Mouse (Mus musculus) bone marrow, adult 2 months (tissue): ENCODE results near the gene Wnk3. TPM values are rescaled to one million over a fixed set of nuclear protein-coding genes. Genes with fewer than 3 reads are reported as not detected.

Experiments
- H3K27ac ChIP-seq: fragments of 200-500 bp; 2 replicates; pipeline ENCODE4 v1.5.1; 2012; ENCODE audit warnings: low read depth, mild to moderate bottlenecking, control low read depth, inconsistent platforms, low read length; ENCODE audit not compliant: control insufficient read depth, poor library complexity, insufficient read depth
- H3K4me1 ChIP-seq: fragments of 200-500 bp; 2 replicates; pipeline ENCODE4 v1.6.1; 2011; ENCODE audit warnings: low read length; ENCODE audit not compliant: control insufficient read depth, insufficient read depth
- H3K4me3 ChIP-seq: fragments of 200-500 bp; replicated peaks from 2 replicates; pipeline ENCODE3; 2011; ENCODE audit warnings: mild to moderate bottlenecking, low read depth, low read length, control low read depth; ENCODE audit not compliant: control insufficient read depth
- CTCF ChIP-seq: fragments of 200-500 bp; IDR thresholded peaks from 2 replicates; pipeline ENCODE4 v1.5.1; 2011; ENCODE audit warnings: low read length, control low read depth; ENCODE audit not compliant: control insufficient read depth, insufficient read depth
- POLR2A ChIP-seq: fragments of 200-500 bp; IDR thresholded peaks from 2 replicates; pipeline ENCODE4 v1.6.1; 2011; ENCODE audit warnings: low read depth, mild to moderate bottlenecking, control low read depth, low read length, borderline replicate concordance; ENCODE audit not compliant: control insufficient read depth
- WGBS: fragments of 180-500 bp; shearing (Covaris S2); methylation state at CpG from one replicate; pipeline ENCODE4 v1.1.7; 2018; 5-methylcytosine and 5-hydroxymethylcytosine counted together
- polyA plus RNA-seq: library from polyadenylated mRNA; stranded (reverse); fragments of >200 nt; gene quantifications from 2 replicates; pipeline ENCODE4 v1.2.4, GENCODE M21; 2011; ENCODE audit warnings: low replicate concordance; ENCODE audit not compliant: missing spikeins, insufficient read depth, insufficient read length

Wnk3 gene
- polyA plus RNA-seq, 1 experiment = 0.40 TPM

GRCm38 (mm10) chrX:151343761-151344500 is 146.1 kb downstream of the Wnk3 start, which contains the start of gene Fam120c:
Gene Fam120c, plus strand, starts transcription at chrX:151344175.
- no peaks in the 10 kb centered on the region for H3K4me1 ChIP-seq
- peak within 1 kb of the TSS; percentile 89 for H3K27ac ChIP-seq
- 13% methylated on average over 53 of the region's 56 CpGs for WGBS
- H3K4me3 ChIP-seq = peak within 1 kb of the TSS; percentile 93
- TF ChIP-seq CTCF (no peak), POLR2A (peak; percentile 43; the same call in 1 of the 2 replicates)

GRCm38 (mm10) chrX:151344501-151344984 is 146.7 kb downstream of the Wnk3 start:
- H3K4me1 ChIP-seq = no peaks in the 10 kb centered on the region
- 17% methylated on average over 32 of the region's 33 CpGs for WGBS
- TF ChIP-seq CTCF (no peak), POLR2A (no peak)
- peak overlapping the region; percentile 93 for H3K4me3 ChIP-seq
- H3K27ac ChIP-seq = peak overlapping the region; percentile 75

DNA sequence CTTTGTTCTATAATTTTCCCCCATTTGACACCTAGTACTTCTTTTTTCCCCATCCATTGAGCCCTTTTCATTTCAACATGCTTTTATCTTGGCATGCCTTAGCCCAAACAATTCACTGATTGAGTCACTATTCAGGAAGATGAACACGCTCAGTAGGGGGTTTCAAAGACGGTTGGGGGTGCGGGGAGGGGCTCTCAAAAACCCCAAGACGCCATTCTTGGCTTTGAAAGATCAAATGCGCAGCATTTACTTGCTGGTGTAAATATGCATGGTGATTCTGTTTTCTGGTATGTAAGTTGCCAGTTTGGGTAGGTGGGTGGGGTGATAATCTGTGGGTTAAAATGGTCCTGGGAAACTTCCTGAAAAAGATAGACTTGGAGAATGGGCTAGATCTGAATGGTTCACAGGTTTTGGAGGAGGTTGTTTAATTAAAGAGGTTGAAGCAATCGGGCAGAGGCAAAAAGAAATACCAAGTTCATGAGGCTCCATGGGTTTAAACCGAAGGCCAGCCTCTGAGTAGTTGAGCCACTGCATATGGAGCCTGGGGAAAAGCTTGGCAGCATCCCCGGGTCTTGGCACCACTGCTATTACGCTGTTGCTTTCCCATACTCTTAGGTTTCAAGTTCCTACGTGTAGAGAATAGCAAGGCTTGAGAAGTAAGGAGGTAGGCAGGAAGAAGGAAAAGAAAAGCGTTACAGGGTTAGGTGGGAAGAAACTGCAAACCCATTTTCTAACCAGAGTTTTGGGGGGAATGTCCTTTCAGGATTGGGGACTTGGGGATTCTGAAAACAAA is 147.7 kb downstream of the Wnk3 start:
- Histone ChIP-seq H3K4me1 (no peaks in the 10 kb centered on the region), H3K27ac (no peak overlapping the region), H3K4me3 (no peak overlapping the region)
- TF ChIP-seq POLR2A (no peak), CTCF (no peak)
- WGBS = 44% methylated on average over 11 of the region's 11 CpGs

DNA sequence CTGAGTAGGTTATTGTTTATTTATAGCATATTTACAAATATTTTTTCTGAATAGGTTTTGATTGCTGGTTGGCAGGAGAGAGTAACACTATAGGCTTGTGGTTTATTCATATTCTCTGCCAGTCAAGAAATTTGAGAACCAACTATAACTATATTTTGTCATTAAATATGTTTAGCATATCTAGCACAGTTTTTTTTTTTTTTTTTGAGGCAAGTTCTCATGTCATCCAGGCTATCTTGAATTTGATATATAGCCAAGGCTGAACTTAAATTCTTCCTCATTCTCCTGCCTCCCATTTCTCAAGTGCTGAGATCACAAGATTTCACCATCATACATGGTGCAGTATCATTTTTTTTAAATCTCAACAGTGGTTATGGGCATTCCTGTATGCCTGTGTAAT is 149.4 kb downstream of the Wnk3 start:
- Histone ChIP-seq H3K27ac (no peak overlapping the region), H3K4me1 (no peaks in the 10 kb centered on the region), H3K4me3 (no peak overlapping the region)
- TF ChIP-seq CTCF (no peak), POLR2A (no peak)

DNA sequence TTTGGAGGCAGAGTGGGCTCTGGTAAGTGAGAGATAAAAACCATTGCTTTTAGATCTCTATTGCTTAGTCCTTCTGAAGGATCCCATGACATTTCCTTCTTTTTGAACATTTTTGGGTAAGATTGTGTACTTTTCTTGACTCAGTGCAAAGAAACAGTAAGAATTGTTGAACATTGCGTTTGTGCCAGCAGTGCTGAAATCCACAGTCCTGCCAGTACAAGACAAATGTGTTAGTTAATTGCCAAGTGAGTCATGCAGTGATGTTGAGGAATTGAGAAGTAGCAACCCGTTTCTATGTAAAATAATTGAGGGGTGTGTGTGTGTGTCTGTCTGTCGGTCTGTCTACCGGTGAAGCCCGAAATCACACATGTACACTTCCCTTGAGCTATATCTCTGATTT is 151.4 kb downstream of the Wnk3 start:
- Histone ChIP-seq H3K4me1 (no peaks in the 10 kb centered on the region), H3K27ac (no peak overlapping the region), H3K4me3 (no peak overlapping the region)
- 83% methylated on average over 5 of the region's 5 CpGs for WGBS
- TF ChIP-seq POLR2A (no peak), CTCF (no peak)

Other genes starting within 250 kb of the Wnk3 start
- gene Gnl3l, start 180.8 kb upstream of the Wnk3 start, polyA plus RNA-seq = 5.9 and 12.1 TPM in 2 replicates
- 0.45 and 2.2 TPM in 2 replicates for gene Fgd1, start 151.9 kb upstream of the Wnk3 start, polyA plus RNA-seq
- 11.8 and 19.4 TPM in 2 replicates for gene Tsr2, start 101.5 kb upstream of the Wnk3 start, polyA plus RNA-seq
- gene Fam120c, start 146.1 kb downstream of the Wnk3 start, polyA plus RNA-seq = 0.23 and 0.65 TPM in 2 replicates